Comparison of ENCODE assay signal across 11 mouse cellular contexts in genomic region chr16:63594656-63595055, GRCm38 (mm10).
DNase-seq lines count a peak whose midpoint lies in the region; ATAC-seq lines count a peak whose summit lies in the region.
"Had no signal": no experiment of that assay in that cellular context is flagged by ENCODE, and none has a peak within 500 bp of the region (broad histone marks: within the 10 kb centered on the region; RNA-seq: fewer than 3 reads in every experiment).

No protein-coding gene starts in this region.

- DNase-seq in cerebellum, adult 11 months, result no peak
- DNase-seq in layer of hippocampus, adult 9-10 months (ENCODE audit: low spot score), result peak; percentile 2
- no peak for DNase-seq in layer of hippocampus, postnatal 10 days (ENCODE audit: low spot score in 2 of 2)
- DNase-seq in brain, adult 2 months (ENCODE audit: low read depth, low spot score), result peak; percentile 73
- peak; percentile 16 for DNase-seq in cerebellum, adult 9-11 months
- DNase-seq in gastrocnemius, postnatal 14 days, result no peak
- DNase-seq in spleen, postnatal 36 days (ENCODE audit: low spot score in 2 of 2), result no peak
- DNase-seq: liver, embryonic 13.5 days had no signal

- ATAC-seq in cerebellum, adult (ENCODE audit: insufficient number of reproducible peaks, low FRiP score, low TSS enrichment), result peak; percentile 58; the same call in 1 of the 2 replicates
- ATAC-seq: CD4-positive, CD25-positive, alpha-beta regulatory T cell, adult 4 months; midbrain, embryonic 15.5 days had no signal

- intact Hi-C loops in gastrocnemius, postnatal 14 days (cut with DNase I; ENCODE audit: low total_unique reads), result no loop called here

Comparison
In these comparisons a context has a peak if more than half of its experiments do, and no peak if none do; other contexts are left out.
1. DNase-seq: peak in layer of hippocampus, adult 9-10 months (single experiment), brain, adult 2 months (single experiment) and cerebellum, adult 9-11 months (single experiment); none in cerebellum, adult 11 months (single experiment), layer of hippocampus, postnatal 10 days (0 of 2), gastrocnemius, postnatal 14 days (single experiment) and spleen, postnatal 36 days (0 of 2).